Mouse (Mus musculus): ENCODE measurements around the gene Gm49361.
A peak's percentile ranks its signal among the peaks of the same experiment; 100 is the strongest.
"Not testable (repeated sequence)": the region's sequence is repeated elsewhere in the genome, so short reads cannot be mapped to it uniquely, and the experiment has no call there.

The Gm49361 gene

GRCm38 (mm10) chr14:57746001-57746771, at the start of gene Gm49361:
Gene Gm49361 (minus strand): TSS chr14:57746103.
- peak; percentile 77 for DNase-seq

- no peak for DNase-seq
Observed at GRCm38 (mm10) chr14:57791171-57791570, 45.3 kb upstream of the Gm49361 start.

- no peak for DNase-seq
Observed at GRCm38 (mm10) chr14:57789759-57790158, 43.9 kb upstream of the Gm49361 start.

- no peak for DNase-seq
Observed at GRCm38 (mm10) chr14:57789311-57789710, 43.4 kb upstream of the Gm49361 start.

GRCm38 (mm10) chr14:57787406-57787805, 41.5 kb upstream of the Gm49361 start:
- no peak for DNase-seq

GRCm38 (mm10) chr14:57772157-57772815, 26.4 kb upstream of the Gm49361 start:
- DNase-seq: no peak

- DNase-seq: no peak
Observed at GRCm38 (mm10) chr14:57769102-57769501, 23.2 kb upstream of the Gm49361 start.

GRCm38 (mm10) chr14:57760447-57761412, 14.8 kb upstream of the Gm49361 start:
- DNase-seq: no peak

- DNase-seq: no peak
Observed at GRCm38 (mm10) chr14:57758237-57758636, 12.3 kb upstream of the Gm49361 start, which contains the start of gene Lats2. Gene Lats2 (minus strand): TSS chr14:57758388.

- no peak for DNase-seq
Observed at GRCm38 (mm10) chr14:57756094-57756493, 10.2 kb upstream of the Gm49361 start.

GRCm38 (mm10) chr14:57755661-57756060, 9.8 kb upstream of the Gm49361 start:
- DNase-seq: no peak

- DNase-seq: no peak
Observed at GRCm38 (mm10) chr14:57753351-57753992, 7.6 kb upstream of the Gm49361 start.

GRCm38 (mm10) chr14:57751006-57751405, 5.1 kb upstream of the Gm49361 start:
- not testable (repeated sequence) for DNase-seq

GRCm38 (mm10) chr14:57749501-57749900, 3.6 kb upstream of the Gm49361 start:
- DNase-seq: no peak

GRCm38 (mm10) chr14:57745291-57745969, 473 bp downstream of the Gm49361 start:
- DNase-seq: peak; percentile 22

GRCm38 (mm10) chr14:57744547-57744946, 1.4 kb downstream of the Gm49361 start:
- DNase-seq: no peak

- DNase-seq: no peak
Observed at GRCm38 (mm10) chr14:57740651-57741050, 5.3 kb downstream of the Gm49361 start.

GRCm38 (mm10) chr14:57737089-57737488, 8.8 kb downstream of the Gm49361 start:
- no peak for DNase-seq

- DNase-seq: no peak
Observed at GRCm38 (mm10) chr14:57736141-57736540, 9.8 kb downstream of the Gm49361 start.

GRCm38 (mm10) chr14:57732668-57733293, 13.1 kb downstream of the Gm49361 start:
- no peak for DNase-seq

GRCm38 (mm10) chr14:57730527-57730926, 15.4 kb downstream of the Gm49361 start:
- no peak for DNase-seq
